Comparison of ENCODE assay signal across 24 mouse cellular contexts in the genomic region with DNA sequence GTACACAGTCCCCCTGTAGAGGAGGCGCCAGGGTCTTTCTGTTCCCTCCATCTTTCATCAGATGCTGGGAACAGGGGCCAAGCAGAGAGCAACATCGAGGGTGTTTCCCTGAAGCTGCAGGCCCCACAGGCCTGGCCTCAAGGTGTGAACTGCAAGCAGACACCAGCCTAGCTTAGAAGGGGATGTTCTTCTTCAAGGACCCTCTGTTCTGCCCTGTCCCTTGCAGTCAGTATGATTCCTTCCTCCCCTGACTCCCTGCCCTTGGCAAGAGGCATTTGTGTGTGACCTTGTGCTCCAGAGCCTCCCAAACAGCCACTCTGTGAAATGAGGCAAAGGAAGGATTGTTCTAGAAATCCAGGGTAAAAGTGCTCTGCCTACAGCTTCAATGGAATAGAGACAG. TPM values are rescaled to one million over a fixed set of nuclear protein-coding genes. Genes with fewer than 3 reads are reported as not detected.
"Had no signal": no experiment of that assay in that cellular context is flagged by ENCODE, and none has a peak within 500 bp of the region (broad histone marks: within the 10 kb centered on the region; RNA-seq: fewer than 3 reads in every experiment).

No protein-coding gene starts in this region.

- H3K9ac ChIP-seq: liver, embryonic 13.5 days; midbrain, embryonic 13.5 days; neural tube, embryonic 12.5 days; neural tube, embryonic 15.5 days had no signal

- H3K4me2 ChIP-seq: liver, embryonic 13.5 days; midbrain, embryonic 13.5 days; neural tube, embryonic 12.5 days; neural tube, embryonic 15.5 days had no signal

- H3K27ac ChIP-seq: kidney, postnatal 0 days; layer of hippocampus, adult 2 months; liver, embryonic 13.5 days; midbrain, embryonic 13.5 days; neural tube, embryonic 12.5 days; neural tube, embryonic 15.5 days had no signal

- DNase-seq: kidney, adult 18-20 months; kidney, postnatal 25 days; layer of hippocampus, adult 9-11 months; liver, embryonic 13.5 days; lung, adult 2 months; lung, postnatal 14 days; lung, postnatal 4 days; retina, postnatal 1 day; right cerebral cortex, postnatal 25 days; thymus, postnatal 14 days; thymus, postnatal 4 days had no signal

- H3K4me1 ChIP-seq: liver, embryonic 13.5 days; midbrain, embryonic 13.5 days; neural tube, embryonic 12.5 days; neural tube, embryonic 15.5 days had no signal

- H3K9me3 ChIP-seq: liver, embryonic 13.5 days; midbrain, embryonic 13.5 days; neural tube, embryonic 12.5 days; neural tube, embryonic 15.5 days had no signal

- H3K36me3 ChIP-seq: liver, embryonic 13.5 days; midbrain, embryonic 13.5 days; neural tube, embryonic 12.5 days; neural tube, embryonic 15.5 days had no signal

- H3K4me3 ChIP-seq: layer of hippocampus, adult 2 months; liver, embryonic 13.5 days; midbrain, embryonic 13.5 days; neural tube, embryonic 12.5 days; neural tube, embryonic 15.5 days had no signal

- H3K27me3 ChIP-seq: liver, embryonic 13.5 days; neural tube, embryonic 12.5 days had no signal

- ATAC-seq: intestine, embryonic 16.5 days; midbrain, embryonic 13.5 days had no signal

RNA-seq across cellular contexts. Expression of a gene that starts 34.8 kb away (rescaled TPM):
- total RNA-seq: layer of hippocampus, adult 2 months; layer of hippocampus, postnatal 25 days; megakaryocyte progenitor cell, adult 5-6 weeks; megakaryocyte-erythroid progenitor cell, adult 5-6 weeks had no signal
- polyA plus RNA-seq: large intestine, adult 2 months; limb, embryonic 11.5 days; limb, embryonic 14.5 days; neural tube, embryonic 15.5 days; small intestine, adult 2 months had no signal
